Mouse (Mus musculus) adrenal gland, adult 8-10 months (tissue): ENCODE results near the gene Oaf. TPM values are rescaled to one million over a fixed set of nuclear protein-coding genes. Genes with fewer than 3 reads are reported as not detected.

ENCODE experiments used
- DNase-seq: peaks from one replicate; pipeline ENCODE4 v3.0.0; 2022
- total RNA-seq, 4 experiments: library from RNA; stranded (reverse); gene quantifications; 2 replicates each; pipeline ENCODE4 v1.2.4; 2022

Gene Oaf
- total RNA-seq, 4 experiments from 2014 or later, result 10.6 to 40.4 (median 26.8) TPM

DNA sequence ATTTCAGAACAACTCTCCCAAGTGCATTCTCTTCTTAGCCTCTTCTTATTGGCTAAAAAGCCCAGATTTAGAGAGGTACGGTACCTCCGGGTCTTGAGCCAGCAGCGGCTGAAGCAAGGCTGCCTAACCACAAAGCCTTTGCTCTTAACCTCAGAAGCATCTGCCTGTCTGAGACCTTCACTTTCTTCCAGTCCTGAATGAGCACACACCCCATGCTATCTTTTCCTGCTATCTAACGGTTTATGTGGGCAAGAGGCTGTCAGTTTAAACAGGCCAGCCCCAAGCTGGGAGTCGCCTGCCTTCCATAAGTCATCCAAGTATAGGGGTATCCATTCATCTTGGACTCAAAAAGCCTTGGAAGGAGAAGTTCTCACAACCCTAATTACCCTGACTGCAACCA is 2.7 kb upstream of the Oaf start:
- no peak for DNase-seq

DNA sequence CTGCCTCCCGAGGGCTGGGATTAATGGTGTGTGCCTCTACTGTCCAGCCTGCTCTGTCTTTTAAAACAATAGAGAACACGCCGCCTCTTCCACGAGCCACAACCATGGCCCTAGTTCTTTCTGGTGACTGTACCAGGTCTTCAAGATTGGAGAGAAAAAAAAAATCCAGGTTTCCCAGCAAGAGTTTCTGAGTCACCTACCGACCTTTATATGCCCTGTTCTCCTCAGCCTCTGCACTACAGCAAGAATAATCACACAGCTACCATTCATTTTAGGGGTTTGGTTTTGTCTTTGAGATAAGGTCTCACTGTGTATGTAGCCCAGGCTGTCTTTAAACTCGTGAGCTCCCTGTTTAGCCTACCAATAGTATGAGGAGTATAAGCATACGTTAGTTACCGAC is 2.3 kb upstream of the Oaf start:
- DNase-seq, result no peak

DNA sequence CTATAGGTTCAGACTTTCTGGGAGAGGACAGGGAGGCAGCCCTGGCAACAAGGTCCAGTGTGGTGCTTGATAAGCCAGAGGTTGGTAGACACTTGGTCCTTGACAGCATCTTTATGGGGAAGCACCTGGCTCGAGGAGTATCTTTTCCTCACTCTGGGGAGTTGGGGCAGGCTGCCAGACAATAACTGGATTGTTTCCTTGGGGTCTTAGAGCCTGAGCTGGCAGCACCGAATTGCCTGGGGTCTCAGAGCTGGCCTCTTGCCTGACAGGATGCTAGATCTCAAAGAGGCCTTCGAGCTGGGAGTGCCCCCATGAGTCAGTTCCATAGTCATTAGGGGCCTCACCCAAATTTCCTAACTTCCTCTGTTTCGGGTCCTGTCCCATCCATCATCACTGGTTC is 1.6 kb upstream of the Oaf start:
- no peak for DNase-seq

DNA sequence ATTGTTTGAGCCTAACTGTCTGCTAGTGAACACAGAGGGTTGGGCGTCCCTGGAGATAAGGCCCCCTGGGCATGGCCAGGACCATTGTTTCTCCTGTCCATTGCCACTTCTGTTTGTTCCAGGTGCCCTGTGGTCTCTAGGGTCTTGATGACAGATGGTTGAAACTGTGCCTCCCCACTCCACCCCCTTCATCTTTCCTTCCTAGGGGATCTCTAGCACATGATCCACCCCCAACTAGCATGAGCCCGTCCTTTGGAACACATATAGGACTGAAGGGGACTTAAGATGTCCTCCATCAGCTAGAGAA is 836 bp upstream of the Oaf start:
- DNase-seq, result no peak

DNA sequence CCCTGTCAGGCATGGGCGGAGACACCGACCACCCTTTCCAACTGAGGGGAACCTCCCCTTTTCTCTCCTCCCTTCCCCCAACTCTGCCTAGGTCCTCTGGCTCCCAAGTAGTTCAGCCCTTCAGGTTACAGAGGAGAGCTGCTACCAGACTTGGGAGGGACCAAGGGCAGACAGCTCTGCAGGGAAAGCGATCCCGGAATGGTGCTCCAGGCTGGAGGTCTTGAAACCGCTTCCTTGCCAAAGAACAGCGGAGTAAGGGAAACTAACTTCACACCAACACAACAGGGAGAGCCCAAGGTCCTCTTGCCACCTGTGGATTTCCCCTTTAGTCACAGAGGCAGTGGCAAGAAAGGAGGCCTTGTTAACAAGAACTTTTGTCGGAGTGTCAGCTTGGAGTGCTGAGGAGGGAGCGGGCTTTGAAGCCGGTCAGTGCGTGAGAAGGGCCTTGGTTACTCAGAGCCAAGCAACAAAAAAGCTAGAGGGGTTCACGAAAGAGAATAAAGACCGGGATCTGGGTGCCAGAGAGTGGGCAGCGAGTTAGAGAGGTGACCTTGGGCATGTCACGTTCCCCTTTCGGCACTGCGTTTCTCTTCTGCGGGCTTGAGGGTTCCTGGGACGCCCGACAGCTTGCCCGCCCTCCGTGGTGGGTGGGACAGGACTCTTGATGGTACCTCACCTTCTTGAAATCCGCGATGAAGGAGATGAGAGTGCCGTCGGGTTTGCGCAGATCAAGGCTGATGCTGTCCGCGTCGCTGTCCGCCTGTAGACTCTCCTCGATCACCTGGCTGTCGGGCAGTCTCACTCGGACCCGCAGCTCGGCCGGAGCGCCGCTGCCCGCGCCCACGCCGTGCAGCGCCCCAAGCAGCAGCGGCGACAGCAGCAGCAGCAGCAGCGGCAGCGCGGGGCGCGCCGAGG is 823 bp downstream of the Oaf start:
- no peak for DNase-seq

DNA sequence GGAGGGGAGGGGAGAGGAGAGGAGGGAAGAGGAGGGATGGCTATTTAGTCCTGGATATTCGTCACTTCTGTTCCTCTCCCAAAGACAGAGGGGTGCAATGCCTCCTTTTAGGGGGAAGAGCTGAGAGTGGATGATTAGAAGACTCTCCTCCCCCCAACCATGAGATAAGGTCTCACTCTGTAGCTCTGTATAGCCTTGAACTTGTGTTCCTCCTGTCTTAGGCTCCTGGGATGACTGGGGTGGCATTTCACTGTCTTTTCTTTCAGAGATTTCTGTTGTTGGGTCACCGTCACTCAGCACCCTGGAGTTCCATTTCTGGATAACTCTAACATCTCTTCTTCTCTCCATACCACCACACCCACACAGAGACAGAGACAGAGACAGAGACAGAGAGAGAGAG is 1.5 kb downstream of the Oaf start:
- no peak for DNase-seq

DNA sequence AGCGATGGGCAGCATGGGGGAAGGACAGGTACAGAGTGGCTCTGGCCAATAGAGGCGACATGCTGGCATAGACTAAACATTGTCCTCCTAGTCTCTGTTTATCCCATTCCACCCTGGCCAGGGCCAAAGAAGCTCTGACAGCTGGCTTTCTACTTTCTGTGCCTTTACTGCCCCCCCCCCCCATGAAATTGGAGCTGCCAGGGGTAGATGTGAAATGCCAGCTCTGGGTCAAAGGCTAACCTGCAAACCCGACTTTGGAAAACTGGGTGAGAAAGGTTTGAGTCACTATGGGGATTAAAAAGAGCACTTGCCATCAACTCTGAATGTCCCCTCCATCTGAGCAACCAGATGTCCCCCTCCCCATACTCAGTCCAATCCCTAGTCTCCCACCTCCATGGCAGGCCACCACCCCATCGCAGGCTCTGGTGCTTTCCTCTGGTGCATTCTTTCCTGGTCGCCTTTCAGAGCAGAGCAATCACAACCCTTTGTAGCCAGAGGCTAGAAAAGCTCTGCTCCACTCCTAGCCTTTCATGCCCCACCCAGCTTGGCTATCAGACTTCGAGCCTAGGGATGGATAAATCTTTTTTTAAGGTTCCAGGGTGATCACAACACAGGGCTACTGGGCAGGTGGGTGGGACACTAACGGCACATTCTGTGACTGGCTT is 2.5 kb downstream of the Oaf start:
- DNase-seq, result no peak

DNA sequence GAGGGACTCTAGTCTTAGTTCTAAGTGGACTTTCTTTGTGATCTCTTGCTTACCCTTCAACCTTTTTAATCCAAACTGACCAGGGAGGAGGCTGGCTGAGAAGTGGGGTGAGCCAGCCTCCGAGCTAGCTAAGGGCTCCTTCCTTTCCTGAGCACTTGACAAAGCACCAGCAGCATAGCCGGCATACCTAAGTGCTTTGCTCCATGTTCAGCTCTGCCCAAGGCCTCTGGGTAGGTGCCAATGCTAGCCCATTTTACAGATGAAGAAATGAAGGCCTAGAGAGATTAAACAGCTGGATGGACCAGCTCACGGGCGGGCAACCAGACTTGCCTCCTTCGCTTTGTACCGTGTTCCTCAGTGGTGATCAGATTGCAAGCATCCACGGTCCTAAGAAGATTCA is 3.1 kb downstream of the Oaf start:
- DNase-seq, result no peak

DNA sequence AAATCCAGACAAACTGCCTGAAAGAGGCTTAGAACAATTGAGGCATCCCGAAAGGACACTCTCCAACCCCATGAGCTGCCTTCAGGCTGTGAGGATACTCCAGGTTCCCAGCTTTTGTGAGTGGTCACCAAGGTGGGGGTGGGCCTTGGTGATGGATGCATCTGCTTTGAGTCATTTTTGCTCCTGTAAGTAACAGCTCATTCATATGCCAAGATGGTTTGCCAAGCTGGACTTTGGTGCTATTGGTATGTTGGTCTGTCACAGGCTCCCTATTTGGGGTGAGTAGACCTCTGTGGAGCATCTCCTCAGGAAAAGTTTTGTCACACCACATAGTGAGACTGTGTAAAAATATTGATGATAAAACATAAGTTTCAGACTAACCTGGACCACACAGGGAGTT is 3.6 kb downstream of the Oaf start:
- DNase-seq, result no peak

DNA sequence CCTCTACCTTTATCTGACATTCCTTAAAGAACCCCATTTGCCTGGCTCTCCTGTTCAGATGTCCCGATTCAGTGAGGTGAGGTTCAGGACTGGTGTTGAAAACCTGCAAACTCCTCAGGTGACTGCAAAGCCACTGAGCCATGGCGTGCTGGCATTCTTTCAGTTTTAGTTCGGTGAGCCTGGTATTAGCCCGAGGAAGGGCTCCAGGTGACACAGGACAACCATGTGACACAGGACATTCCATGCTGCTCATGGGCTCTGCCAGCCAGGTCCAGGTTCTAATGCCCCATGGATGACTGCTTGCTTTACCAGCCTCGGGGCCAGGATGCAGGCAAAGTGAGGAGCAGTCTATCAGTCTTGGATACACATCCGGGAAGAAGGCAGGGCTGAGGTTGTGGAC is 4.4 kb downstream of the Oaf start:
- no peak for DNase-seq

DNA sequence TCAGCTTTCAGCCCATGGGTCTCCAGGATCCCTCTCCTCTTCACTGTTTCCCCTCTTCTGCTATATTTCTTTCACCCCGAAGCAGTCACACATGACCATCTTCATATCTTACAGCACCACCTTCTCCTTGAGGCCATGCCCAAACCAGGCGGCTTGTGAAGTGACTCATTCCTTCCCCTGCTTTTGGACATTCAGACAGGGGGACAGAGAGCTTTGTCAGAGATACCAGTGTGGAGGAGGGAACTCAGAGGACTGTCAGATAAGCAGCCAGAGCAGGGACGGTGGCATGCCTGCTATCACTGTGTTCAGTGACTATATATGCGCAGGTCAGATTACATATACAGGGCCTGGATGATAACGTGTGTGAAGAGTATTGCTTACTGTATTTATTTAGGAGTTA is 5.2 kb downstream of the Oaf start:
- no peak for DNase-seq

DNA sequence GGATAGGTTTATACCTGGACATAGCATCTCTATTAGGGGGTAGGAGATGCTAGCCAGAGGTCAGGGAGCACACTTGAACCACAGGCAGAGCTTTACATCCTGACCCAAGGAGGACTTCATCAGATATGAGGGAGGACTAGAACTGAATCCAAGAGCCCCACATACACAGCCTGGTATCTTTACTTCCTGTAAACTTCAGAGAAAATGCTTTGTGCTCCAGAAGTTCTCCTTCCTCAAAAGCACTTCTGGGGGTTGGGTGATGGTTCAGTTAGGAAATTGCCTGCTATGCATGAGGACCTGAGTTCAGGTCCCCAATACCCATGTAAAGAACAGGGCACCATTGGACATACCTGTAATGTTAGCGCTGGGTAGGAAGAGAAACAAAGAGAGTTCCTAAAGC is 6.2 kb downstream of the Oaf start:
- no peak for DNase-seq

DNA sequence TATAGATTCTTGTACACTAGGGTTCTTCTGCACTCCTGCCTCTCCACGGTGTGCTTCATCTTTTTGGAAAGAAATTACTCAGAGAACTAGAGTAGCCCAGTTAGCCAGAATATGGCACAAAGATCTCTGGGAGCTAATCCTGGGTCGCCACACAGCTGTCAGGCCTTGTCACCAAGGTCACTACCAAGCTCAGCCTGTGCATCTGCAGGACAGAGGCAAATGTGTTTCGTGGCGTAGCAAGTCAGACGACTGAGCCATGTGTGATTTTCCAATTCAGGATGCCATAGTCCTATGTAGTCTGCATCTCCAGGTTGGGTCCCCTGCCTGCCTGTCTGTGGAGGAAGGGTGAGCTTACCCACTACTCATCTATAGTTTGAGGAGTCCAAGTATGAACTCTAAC is 6.7 kb downstream of the Oaf start:
- DNase-seq, result no peak

DNA sequence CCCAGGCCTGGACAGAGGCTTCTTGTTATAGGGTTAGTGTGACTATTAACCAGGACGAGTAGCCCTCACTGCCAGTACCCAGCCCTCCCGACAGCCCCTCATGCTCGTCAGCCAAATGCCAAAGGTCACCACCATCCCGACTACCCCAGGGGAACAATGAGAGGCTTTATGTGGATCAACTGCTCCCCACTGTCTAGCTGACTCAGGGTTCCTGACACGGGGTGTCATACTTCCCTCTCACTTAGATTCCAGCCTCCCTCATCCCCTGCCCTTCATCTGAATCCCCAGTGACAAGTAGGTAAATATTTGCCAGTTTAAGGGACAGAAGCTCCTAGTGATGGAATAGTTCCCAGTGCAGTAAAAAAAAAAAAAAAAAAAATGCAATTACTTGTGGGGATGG is 7.4 kb downstream of the Oaf start:
- DNase-seq, result no peak

DNA sequence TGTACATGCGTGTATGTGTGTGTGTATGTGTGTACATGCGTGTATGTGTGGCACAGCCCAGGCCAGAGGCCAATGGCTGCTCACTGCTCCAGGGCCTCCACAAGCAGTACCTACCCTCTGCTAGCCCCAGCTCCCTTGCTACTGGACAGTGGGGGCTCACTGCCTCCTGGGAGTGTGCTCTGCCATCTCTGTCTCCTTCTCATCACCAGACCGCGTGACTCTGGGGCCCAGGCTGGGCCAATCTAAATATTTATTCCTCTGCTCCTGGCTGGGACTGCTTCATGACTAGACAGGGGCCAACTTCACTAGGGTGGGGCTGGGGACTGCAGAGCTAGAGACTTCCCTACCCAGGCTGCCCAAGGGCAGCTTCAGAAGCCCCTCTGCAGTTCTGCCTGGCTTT is 7.9 kb downstream of the Oaf start:
- DNase-seq, result no peak

DNA sequence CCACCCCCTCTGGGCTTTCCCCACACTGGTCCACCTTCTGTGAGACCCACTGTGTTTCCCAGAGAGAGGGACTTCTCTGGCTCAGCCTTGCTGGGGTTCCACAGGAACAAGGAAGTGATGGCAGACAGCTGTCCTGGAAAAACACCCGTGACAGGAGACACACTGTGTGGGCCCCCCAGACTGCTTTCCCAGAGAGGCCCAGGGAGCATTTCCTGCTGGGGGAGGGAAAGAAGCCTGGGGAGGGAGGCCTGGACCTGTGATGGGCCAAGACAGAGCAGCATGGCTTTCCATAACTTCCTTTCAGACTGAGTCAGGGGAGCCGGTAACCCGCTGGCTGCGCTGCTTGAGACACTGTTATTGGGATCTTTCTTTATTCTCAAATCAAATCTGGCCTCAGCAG is 8.8 kb downstream of the Oaf start:
- DNase-seq, result no peak

DNA sequence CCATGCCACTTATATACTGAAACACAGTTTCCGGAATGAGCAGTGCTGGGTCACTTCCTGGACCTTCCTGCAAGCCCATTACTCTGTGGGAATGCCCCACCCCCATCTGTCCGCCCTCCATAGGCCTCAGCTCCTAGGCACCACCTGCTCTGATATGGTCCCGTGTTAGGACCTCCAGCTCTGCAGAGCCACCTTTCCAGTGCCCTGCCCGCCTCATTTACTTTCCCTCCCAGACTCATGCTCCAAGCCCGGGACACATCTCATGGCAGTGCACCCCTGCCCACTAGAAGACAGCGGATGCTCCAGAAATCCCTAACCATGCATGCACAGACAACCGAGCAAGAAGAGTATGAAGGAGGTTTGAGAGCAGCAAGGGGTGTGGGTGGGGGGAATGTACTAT is 9.7 kb downstream of the Oaf start:
- DNase-seq, result no peak

DNA sequence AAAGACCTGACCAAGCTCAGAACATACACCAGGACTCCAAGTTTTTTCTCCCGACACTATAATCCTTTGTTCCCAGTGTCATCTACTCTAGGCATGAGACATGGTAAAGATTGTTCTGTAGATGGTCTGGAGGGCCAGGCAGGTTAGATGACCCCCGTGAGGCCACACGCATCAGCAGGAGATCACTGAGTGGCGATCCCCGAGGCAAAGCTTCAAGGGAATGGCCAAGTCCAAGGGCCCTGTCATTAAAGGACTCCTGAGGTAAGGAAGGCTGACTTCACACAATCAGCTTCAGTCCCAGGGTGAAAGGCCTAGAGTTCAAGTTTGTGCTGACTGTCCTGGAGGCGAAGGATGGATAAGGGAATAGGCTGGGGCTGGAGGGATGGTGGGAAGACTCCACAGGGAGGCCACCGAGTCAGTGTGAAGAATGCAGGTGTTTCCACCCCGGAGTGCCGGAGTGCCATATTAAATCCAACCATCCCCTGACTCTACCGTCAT is 10.3 kb downstream of the Oaf start:
- DNase-seq, result no peak

DNA sequence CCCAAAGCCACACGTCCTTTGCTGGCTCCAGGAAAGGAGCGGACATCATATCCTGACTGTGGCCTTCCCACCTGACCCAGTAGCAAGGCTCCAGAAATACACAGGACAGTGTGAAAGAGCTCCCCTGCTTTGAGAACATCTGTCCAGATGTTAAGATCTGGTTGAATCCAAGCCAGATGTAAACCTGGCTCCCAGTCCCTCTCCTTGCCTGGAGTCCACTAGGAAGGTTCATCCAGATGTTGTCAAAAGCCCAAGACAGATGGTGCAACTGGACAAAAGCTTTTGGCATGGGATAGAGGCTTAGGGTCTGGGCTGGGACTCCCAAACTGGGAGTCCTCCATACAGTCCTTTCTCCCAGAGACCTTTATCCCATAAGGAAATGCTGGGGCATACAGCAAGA is 11.0 kb downstream of the Oaf start:
- DNase-seq, result no peak

DNA sequence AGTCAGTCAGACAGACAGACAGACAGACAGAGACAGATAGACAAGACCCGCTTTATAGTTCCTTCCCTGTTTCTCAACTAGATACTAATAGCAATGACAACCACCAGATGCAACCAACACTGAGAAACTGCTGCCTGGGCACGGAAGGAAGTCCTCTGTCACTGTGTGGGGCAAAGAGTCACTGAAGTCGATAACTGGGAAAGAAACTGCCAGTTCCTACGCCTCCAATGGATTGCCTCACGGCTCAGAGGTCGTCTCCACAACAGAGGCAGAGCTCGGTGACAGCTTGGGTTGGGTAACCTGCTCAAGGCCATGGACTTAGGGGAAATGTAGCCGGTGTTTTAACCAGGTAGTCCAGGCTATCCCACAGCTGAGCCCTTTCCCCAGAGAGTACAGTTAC is 12.1 kb downstream of the Oaf start:
- DNase-seq, result no peak

DNA sequence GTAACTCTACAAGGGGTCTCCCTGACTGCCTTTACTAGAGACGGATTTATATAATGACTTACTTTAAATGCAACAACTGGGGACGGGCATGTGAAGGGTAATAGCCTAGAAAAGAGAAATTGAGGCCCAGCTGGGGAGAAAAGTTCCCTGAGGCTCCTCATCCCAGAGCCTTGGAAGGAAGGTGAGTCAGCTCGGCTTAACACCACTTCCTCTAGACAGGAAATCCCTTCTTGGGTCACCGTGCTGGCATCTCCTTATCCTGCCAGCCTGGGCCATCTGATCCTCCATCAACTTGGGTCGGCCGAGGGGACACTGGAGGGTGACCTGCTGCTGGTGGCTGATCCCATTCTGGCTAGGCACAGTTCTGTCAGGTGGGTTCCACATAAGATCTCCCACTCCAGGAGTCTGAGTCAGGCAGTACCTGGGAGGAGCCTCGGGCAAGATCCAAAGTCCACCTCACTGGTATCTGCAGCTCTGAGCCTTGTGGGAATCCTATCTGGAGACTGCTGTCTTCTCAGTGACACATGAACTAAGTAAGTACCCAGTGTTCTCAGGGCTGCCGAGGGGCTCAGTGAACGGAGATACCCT is 13.0 kb downstream of the Oaf start:
- DNase-seq, result no peak

DNA sequence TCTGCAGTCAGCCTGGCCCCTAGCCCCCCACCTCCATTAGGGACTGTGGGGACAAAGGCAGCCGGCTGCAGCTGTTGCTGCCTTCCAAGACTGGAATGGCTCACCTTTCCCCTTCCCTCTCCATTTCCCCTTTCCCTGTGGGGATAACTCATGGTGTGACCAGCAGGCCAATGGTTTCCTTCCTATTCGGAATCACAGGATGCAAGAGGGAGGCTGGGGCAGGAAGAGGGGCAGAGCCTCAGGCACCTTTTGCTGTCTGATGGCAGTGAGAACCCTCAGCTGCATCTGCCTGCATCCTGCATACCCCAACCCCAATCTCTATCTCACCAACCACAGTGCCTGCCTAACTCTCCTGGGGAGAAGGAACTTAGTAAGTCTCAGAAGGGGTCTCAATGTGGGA is 14.2 kb downstream of the Oaf start:
- no peak for DNase-seq

DNA sequence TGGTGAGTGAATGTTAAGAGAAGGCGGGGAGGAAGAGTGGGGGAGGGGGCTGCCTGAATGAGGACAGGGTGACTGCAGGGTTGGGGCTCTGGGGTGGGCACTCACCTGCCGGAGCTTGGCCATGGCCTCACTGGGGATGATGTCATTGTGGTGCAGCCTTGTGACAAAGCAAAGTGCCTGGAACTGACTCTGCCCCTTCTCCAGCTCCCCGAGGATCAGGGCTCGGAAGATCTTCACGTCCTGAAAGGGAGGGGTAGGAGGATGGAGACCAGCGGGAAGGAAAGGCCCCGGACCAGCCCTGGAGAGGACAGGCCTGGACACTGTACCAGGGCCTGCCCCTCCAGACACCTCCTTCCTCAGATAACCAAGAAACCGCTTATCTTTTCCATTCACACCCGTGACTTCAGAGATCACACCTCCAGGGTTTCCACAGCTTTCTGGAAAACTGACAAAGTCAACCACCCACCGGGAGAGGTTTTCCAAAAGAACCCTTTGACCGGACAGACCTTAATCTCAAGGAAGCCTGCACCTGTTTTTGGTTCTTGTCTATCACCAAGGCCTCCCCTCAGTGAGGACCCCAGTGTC is 14.8 kb downstream of the Oaf start:
- no peak for DNase-seq

DNA sequence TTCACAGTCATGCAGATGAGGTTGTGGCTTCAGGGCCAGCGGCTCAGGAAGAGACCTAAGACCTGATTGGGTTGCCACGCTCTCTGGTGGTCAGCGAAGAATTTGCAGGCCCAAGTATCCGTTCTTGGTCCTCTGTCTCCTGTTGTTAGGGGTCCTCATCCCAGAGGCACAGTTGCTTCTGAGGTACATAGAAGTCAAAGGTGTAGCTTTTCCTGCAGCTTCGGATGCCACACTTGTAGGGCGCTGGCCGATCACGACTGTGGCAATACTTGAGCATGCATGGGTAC is 17.3 kb downstream of the Oaf start:
- no peak for DNase-seq
